In the genomic region with DNA sequence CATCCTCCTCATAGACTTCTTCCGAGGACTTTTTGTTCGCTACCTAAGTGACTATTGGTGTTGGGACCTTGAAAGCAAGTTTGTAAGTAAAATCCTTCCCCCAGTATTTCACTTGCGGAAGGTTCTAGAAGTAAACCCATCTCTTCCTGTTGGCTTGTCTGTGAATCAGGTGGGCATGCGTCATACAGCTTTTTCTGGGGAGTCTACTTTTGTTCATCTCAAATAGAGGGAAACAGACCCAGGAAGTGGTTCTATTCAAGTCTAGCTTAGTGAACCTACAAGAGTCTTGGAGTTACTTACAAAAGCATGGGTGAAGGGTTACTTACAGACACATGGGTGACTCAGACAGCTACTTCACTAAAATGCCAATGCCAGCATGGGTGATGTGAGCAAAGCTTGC, we compare ENCODE assay signal across 22 mouse cellular contexts. TPM values are rescaled to one million over a fixed set of nuclear protein-coding genes. Genes with fewer than 3 reads are reported as not detected.
DNase-seq lines count a peak whose midpoint lies in the region; ATAC-seq and TF ChIP-seq lines count a peak whose summit lies in the region.
"Had no signal": no experiment of that assay in that cellular context is flagged by ENCODE, and none has a peak within 500 bp of the region (broad histone marks: within the 10 kb centered on the region; RNA-seq: fewer than 3 reads in every experiment).

No protein-coding gene starts in this region.

- H3K27ac ChIP-seq in thymus, adult 2 months (ENCODE audit: control insufficient read depth, insufficient read depth, low read length): peak overlapping the region; percentile 76
- H3K27ac ChIP-seq in heart, embryonic 11.5 days (ENCODE audit: low read depth, low read length): no peak overlapping the region
- H3K27ac ChIP-seq: embryonic facial prominence, embryonic 13.5 days; forebrain, embryonic 12.5 days; heart, embryonic 13.5 days; hindbrain, embryonic 15.5 days had no signal

- TF ChIP-seq CTCF in thymus, adult 2 months (IDR thresholded peaks at IDR 0.05; ENCODE audit: borderline replicate concordance, control insufficient read depth, extremely low read depth, insufficient read depth, low read length, poor library complexity): no peak

- no peaks in the 10 kb centered on the region for H3K36me3 ChIP-seq in thymus, adult 2 months (ENCODE audit: control insufficient read depth, insufficient read depth, low read length)
- H3K36me3 ChIP-seq in heart, embryonic 11.5 days (ENCODE audit: control insufficient read depth, insufficient read depth, low read length): no peaks in the 10 kb centered on the region
- H3K36me3 ChIP-seq: embryonic facial prominence, embryonic 13.5 days; forebrain, embryonic 12.5 days; heart, embryonic 13.5 days; hindbrain, embryonic 15.5 days had no signal

- no peaks in the 10 kb centered on the region for H3K9me3 ChIP-seq in heart, embryonic 11.5 days (replicated peaks; ENCODE audit: control insufficient read depth, low read length)
- H3K9me3 ChIP-seq: embryonic facial prominence, embryonic 13.5 days; forebrain, embryonic 12.5 days; heart, embryonic 13.5 days; hindbrain, embryonic 15.5 days had no signal

- peak; percentile 88 for ATAC-seq in inflammation-experienced regulatory T-cells, adult 6 months
- no peak for ATAC-seq in heart, embryonic 11.5 days (replicated peaks; ENCODE audit: insufficient number of reproducible peaks, low FRiP score, low TSS enrichment)
- ATAC-seq: forebrain, postnatal 0 days had no signal

- H3K4me2 ChIP-seq in heart, embryonic 11.5 days: no peak overlapping the region
- H3K4me2 ChIP-seq: embryonic facial prominence, embryonic 13.5 days; forebrain, embryonic 12.5 days; heart, embryonic 13.5 days; hindbrain, embryonic 15.5 days had no signal

- intact Hi-C loops in gastrocnemius, postnatal 14 days (cut with DNase I; ENCODE audit: low total_unique reads): no loop called here

- no peak for DNase-seq in thymus, adult 2 months
- DNase-seq in thymus, postnatal 4 days: no peak
- peak; percentile 29 to 47 for DNase-seq in CD8-positive naive resting alpha-beta T cell, adult 2 months (ENCODE audit: low read depth in 2 of 2, low spot score in 2 of 2)
- no peak for DNase-seq in lung, postnatal 14 days
- no peak for DNase-seq in gastrocnemius, postnatal 14 days
- DNase-seq: adrenal gland, adult 2 months; adrenal gland, postnatal 25 days; cerebellum, adult 18-20 months; cerebellum, adult 9-11 months; cerebellum, postnatal 36 days; forebrain, postnatal 0 days; gastrocnemius, postnatal 25 days; heart, postnatal 36 days had no signal

- no peaks in the 10 kb centered on the region for H3K27me3 ChIP-seq in thymus, adult 2 months (ENCODE audit: control insufficient read depth, insufficient read depth, low read length)
- H3K27me3 ChIP-seq in heart, embryonic 11.5 days (ENCODE audit: control insufficient read depth, insufficient read depth, low read length): no peaks in the 10 kb centered on the region
- H3K27me3 ChIP-seq: embryonic facial prominence, embryonic 13.5 days; forebrain, embryonic 12.5 days; heart, embryonic 13.5 days; hindbrain, embryonic 15.5 days had no signal

- H3K4me1 ChIP-seq in thymus, adult 2 months (replicated peaks; ENCODE audit: control insufficient read depth, insufficient read depth, low read length): peaks cover 14% of the 10 kb centered on the region
- no peaks in the 10 kb centered on the region for H3K4me1 ChIP-seq in heart, embryonic 11.5 days (ENCODE audit: control insufficient read depth, insufficient read depth, low read length)
- H3K4me1 ChIP-seq: forebrain, embryonic 12.5 days; heart, embryonic 13.5 days; hindbrain, embryonic 15.5 days had no signal

- no peak for TF ChIP-seq POLR2A in thymus, adult 2 months (IDR thresholded peaks at IDR 0.05; ENCODE audit: control insufficient read depth, extremely low read depth, insufficient read depth, low read length, poor library complexity)

- 74% methylated on average over 4 of the region's 4 CpGs for WGBS in thymus, adult 2 months
- WGBS in heart, embryonic 11.5 days (ENCODE audit: insufficient replicate concordance): 94% methylated on average over 4 of the region's 4 CpGs

- H3K4me3 ChIP-seq in thymus, adult 2 months (ENCODE audit: control insufficient read depth, insufficient read depth, low read length): no peak overlapping the region
- H3K4me3 ChIP-seq in heart, embryonic 11.5 days (ENCODE audit: low read depth, low read length): no peak overlapping the region
- H3K4me3 ChIP-seq: embryonic facial prominence, embryonic 13.5 days; forebrain, embryonic 12.5 days; heart, embryonic 13.5 days; hindbrain, embryonic 15.5 days had no signal

- no peak overlapping the region for H3K9ac ChIP-seq in heart, embryonic 11.5 days (ENCODE audit: low read depth, low read length)
- H3K9ac ChIP-seq: embryonic facial prominence, embryonic 13.5 days; forebrain, embryonic 12.5 days; forebrain, postnatal 0 days; heart, embryonic 13.5 days; hindbrain, embryonic 15.5 days had no signal

RNA-seq across cellular contexts. Expression of a gene that starts 21.9 kb away (rescaled TPM):
- 15.8 and 17.8 TPM in 2 replicates for polyA plus RNA-seq in thymus, adult 2 months (2012; rRNA removed)
- 10 to 100 TPM; 25.0 to 41.7 (median 39.5) TPM for polyA plus RNA-seq in inflammation-experienced regulatory T-cells, adult 6 months (2017; shearing (Covaris generic))
- 1 to 10 TPM; 6.9 to 8.0 TPM for total RNA-seq in gastrocnemius, postnatal 14 days (2021)
- polyA plus RNA-seq in heart, embryonic 11.5 days (2014; fragmentation: Nextera tagmentation; extraction: Ambion mirVana): 30.0 and 33.5 TPM in 2 replicates

RNA-seq across cellular contexts. Expression of a gene that starts 25.2 kb away (rescaled TPM):
- polyA plus RNA-seq in thymus, adult 2 months (2012; rRNA removed): 0.51 and 0.54 TPM in 2 replicates
- 1 to 10 TPM in 1 of 3 experiments, under 1 TPM in 1, not detected in 1; 0.55 to 1.5 TPM for polyA plus RNA-seq in inflammation-experienced regulatory T-cells, adult 6 months (2017; shearing (Covaris generic))
- under 1 TPM; 0.20 to 0.35 TPM for total RNA-seq in gastrocnemius, postnatal 14 days (2021)
- 0.13 and 0.21 TPM in 2 replicates for polyA plus RNA-seq in heart, embryonic 11.5 days (2014; fragmentation: Nextera tagmentation; extraction: Ambion mirVana)
- total RNA-seq: granulocyte monocyte progenitor cell, adult 5-6 weeks; MEL had no signal
- polyA plus RNA-seq: C2C12 had no signal

Comparison
In these comparisons a context has a peak if more than half of its experiments do, and no peak if none do; other contexts are left out.
1. DNase-seq: peak in CD8-positive naive resting alpha-beta T cell, adult 2 months (2 of 2); none in thymus, adult 2 months (single experiment), thymus, postnatal 4 days (single experiment), lung, postnatal 14 days (single experiment) and gastrocnemius, postnatal 14 days (single experiment).